Mouse (Mus musculus): ENCODE data around the gene Renbp. TPM values are rescaled to one million over a fixed set of nuclear protein-coding genes. Genes with fewer than 3 reads are reported as not detected.

Gene Renbp
- polyA plus RNA-seq, 1 experiment from 2014 or later: 14.9 TPM

GRCm38 (mm10) chrX:73954988-73955387, 24.3 kb upstream of the Renbp start:
- Histone ChIP-seq H3K27me3 (no peaks in the 10 kb centered on the region), H3K4me3 (no peak overlapping the region), H3K4me2 (replicated peaks) (no peak overlapping the region), H3K9me3 (no peaks in the 10 kb centered on the region), H3K4me1 (no peaks in the 10 kb centered on the region), H3K36me3 (peaks cover 87% of the 10 kb centered on the region), H3K27ac (replicated peaks) (no peak overlapping the region), H3K9ac (replicated peaks) (no peak overlapping the region)
- WGBS: 91% methylated on average over 6 of the region's 6 CpGs
- ATAC-seq (ENCODE audit: low FRiP score, low read depth): no peak

GRCm38 (mm10) chrX:73952603-73953002, 22.0 kb upstream of the Renbp start:
- H3K27ac ChIP-seq (replicated peaks): no peak overlapping the region
- H3K4me2 ChIP-seq (replicated peaks): no peak overlapping the region
- 91% methylated on average over 5 of the region's 5 CpGs for WGBS
- no peaks in the 10 kb centered on the region for H3K27me3 ChIP-seq
- no peaks in the 10 kb centered on the region for H3K9me3 ChIP-seq
- H3K4me3 ChIP-seq: no peak overlapping the region
- no peak overlapping the region for H3K9ac ChIP-seq (replicated peaks)
- no peak for ATAC-seq (ENCODE audit: low FRiP score, low read depth)
- no peaks in the 10 kb centered on the region for H3K4me1 ChIP-seq
- H3K36me3 ChIP-seq: peaks cover 91% of the 10 kb centered on the region

- Histone ChIP-seq H3K9me3 (no peaks in the 10 kb centered on the region), H3K9ac (replicated peaks) (no peak overlapping the region), H3K27ac (replicated peaks) (no peak overlapping the region), H3K4me2 (replicated peaks) (no peak overlapping the region), H3K4me1 (no peaks in the 10 kb centered on the region), H3K27me3 (no peaks in the 10 kb centered on the region), H3K4me3 (no peak overlapping the region), H3K36me3 (peaks cover 96% of the 10 kb centered on the region)
- 93% methylated on average over 9 of the region's 10 CpGs for WGBS
- no peak for ATAC-seq (ENCODE audit: low FRiP score, low read depth)
These were observed 18.7 kb upstream of the Renbp start for GRCm38 (mm10) chrX:73949341-73949740.

- H3K4me2 ChIP-seq (replicated peaks): no peak overlapping the region
- H3K9me3 ChIP-seq: no peaks in the 10 kb centered on the region
- no peak overlapping the region for H3K27ac ChIP-seq (replicated peaks)
- peak; percentile 59; the same call in 1 of the 2 replicates for ATAC-seq (ENCODE audit: low FRiP score, low read depth)
- WGBS: 34% methylated on average over 4 of the region's 4 CpGs
- no peaks in the 10 kb centered on the region for H3K4me1 ChIP-seq
- H3K36me3 ChIP-seq: peaks cover 96% of the 10 kb centered on the region
- H3K27me3 ChIP-seq: no peaks in the 10 kb centered on the region
- H3K9ac ChIP-seq (replicated peaks): no peak overlapping the region
- H3K4me3 ChIP-seq: no peak overlapping the region
These were observed 18.0 kb upstream of the Renbp start for GRCm38 (mm10) chrX:73948647-73949046.

GRCm38 (mm10) chrX:73946896-73947295, 16.2 kb upstream of the Renbp start:
- 94% methylated on average over 6 of the region's 6 CpGs for WGBS
- Histone ChIP-seq H3K9me3 (no peaks in the 10 kb centered on the region), H3K27ac (replicated peaks) (no peak overlapping the region), H3K4me2 (replicated peaks) (no peak overlapping the region), H3K9ac (replicated peaks) (no peak overlapping the region), H3K4me1 (no peaks in the 10 kb centered on the region), H3K27me3 (no peaks in the 10 kb centered on the region), H3K36me3 (peaks cover 92% of the 10 kb centered on the region), H3K4me3 (no peak overlapping the region)
- no peak for ATAC-seq (ENCODE audit: low FRiP score, low read depth)

- Histone ChIP-seq H3K9me3 (no peaks in the 10 kb centered on the region), H3K27ac (replicated peaks) (no peak overlapping the region), H3K4me2 (replicated peaks) (no peak overlapping the region), H3K4me1 (no peaks in the 10 kb centered on the region), H3K4me3 (no peak overlapping the region), H3K9ac (replicated peaks) (no peak overlapping the region), H3K27me3 (no peaks in the 10 kb centered on the region), H3K36me3 (peaks cover 56% of the 10 kb centered on the region)
- WGBS: 89% methylated on average over 2 of the region's 2 CpGs
- no peak for ATAC-seq (ENCODE audit: low FRiP score, low read depth)
These were observed 11.6 kb upstream of the Renbp start for GRCm38 (mm10) chrX:73942294-73942693.

GRCm38 (mm10) chrX:73941860-73942259, 11.2 kb upstream of the Renbp start:
- H3K36me3 ChIP-seq: peaks cover 52% of the 10 kb centered on the region
- no peak for ATAC-seq (ENCODE audit: low FRiP score, low read depth)
- H3K27me3 ChIP-seq: no peaks in the 10 kb centered on the region
- WGBS: 83% methylated on average over 2 of the region's 2 CpGs
- H3K9me3 ChIP-seq: no peaks in the 10 kb centered on the region
- no peak overlapping the region for H3K4me3 ChIP-seq
- no peak overlapping the region for H3K9ac ChIP-seq (replicated peaks)
- no peaks in the 10 kb centered on the region for H3K4me1 ChIP-seq
- no peak overlapping the region for H3K27ac ChIP-seq (replicated peaks)
- no peak overlapping the region for H3K4me2 ChIP-seq (replicated peaks)

- ATAC-seq (ENCODE audit: low FRiP score, low read depth): no peak
- Histone ChIP-seq H3K4me3 (no peak overlapping the region), H3K27ac (replicated peaks) (no peak overlapping the region), H3K9me3 (no peaks in the 10 kb centered on the region), H3K27me3 (no peaks in the 10 kb centered on the region), H3K4me2 (replicated peaks) (no peak overlapping the region), H3K9ac (replicated peaks) (no peak overlapping the region), H3K36me3 (no peaks in the 10 kb centered on the region), H3K4me1 (no peaks in the 10 kb centered on the region)
- WGBS: 76% methylated on average over 2 of the region's 2 CpGs
These were observed 1.2 kb upstream of the Renbp start for GRCm38 (mm10) chrX:73931871-73932270.

- H3K9ac ChIP-seq (replicated peaks): peak overlapping the region; percentile 51
- no peak for ATAC-seq (ENCODE audit: low FRiP score, low read depth)
- H3K27me3 ChIP-seq: no peaks in the 10 kb centered on the region
- peaks cover 21% of the 10 kb centered on the region; the same call in 1 of the 2 replicates for H3K36me3 ChIP-seq
- H3K4me3 ChIP-seq: peak overlapping the region; percentile 58
- peak overlapping the region; percentile 68; the same call in 1 of the 2 replicates for H3K27ac ChIP-seq (replicated peaks)
- 75% methylated on average over 8 of the region's 8 CpGs for WGBS
- no peaks in the 10 kb centered on the region for H3K9me3 ChIP-seq
- H3K4me2 ChIP-seq (replicated peaks): peak overlapping the region; percentile 65
- peaks cover 7% of the 10 kb centered on the region for H3K4me1 ChIP-seq
These were observed 8.1 kb downstream of the Renbp start for GRCm38 (mm10) chrX:73922550-73922882.

GRCm38 (mm10) chrX:73921823-73922549, 8.7 kb downstream of the Renbp start, which contains the start of the genes Arhgap4 and Naa10:
Gene Arhgap4 (minus strand): TSS chrX:73921870.
Gene Naa10 (minus strand): TSS chrX:73921944.
- H3K9ac ChIP-seq (replicated peaks): peak within 1 kb of the TSS; percentile 69
- ATAC-seq (ENCODE audit: low FRiP score, low read depth): peak; percentile 97
- H3K4me3 ChIP-seq: peak within 1 kb of the TSS; percentile 58
- peak within 1 kb of the TSS; percentile 71 for H3K27ac ChIP-seq (replicated peaks)
- 21% methylated on average over 42 of the region's 43 CpGs for WGBS
- H3K27me3 ChIP-seq: no peaks in the 10 kb centered on the region
- peaks cover 27% of the 10 kb centered on the region for H3K36me3 ChIP-seq
- H3K4me1 ChIP-seq: peaks cover 7% of the 10 kb centered on the region
- peak within 1 kb of the TSS; percentile 65 for H3K4me2 ChIP-seq (replicated peaks)
- no peaks in the 10 kb centered on the region for H3K9me3 ChIP-seq

GRCm38 (mm10) chrX:73921285-73921822, 9.3 kb downstream of the Renbp start:
- 23% methylated on average over 34 of the region's 34 CpGs for WGBS
- ATAC-seq (ENCODE audit: low FRiP score, low read depth): peak; percentile 32; the same call in 1 of the 2 replicates
- peak overlapping the region; percentile 71; the same call in 1 of the 2 replicates for H3K27ac ChIP-seq (replicated peaks)

GRCm38 (mm10) chrX:73918631-73919030, 12.0 kb downstream of the Renbp start:
- ATAC-seq (ENCODE audit: low FRiP score, low read depth): no peak
- Histone ChIP-seq H3K4me2 (replicated peaks) (no peak overlapping the region), H3K36me3 (peaks cover 28% of the 10 kb centered on the region), H3K4me3 (no peak overlapping the region), H3K9me3 (no peaks in the 10 kb centered on the region), H3K27ac (replicated peaks) (no peak overlapping the region), H3K4me1 (peaks cover 7% of the 10 kb centered on the region), H3K27me3 (no peaks in the 10 kb centered on the region), H3K9ac (replicated peaks) (no peak overlapping the region)
- WGBS: 85% methylated on average over 5 of the region's 5 CpGs

More at GRCm38 (mm10) chrX:73921285-73921822, 9.3 kb downstream of the Renbp start:
- Histone ChIP-seq H3K9me3 (no peaks in the 10 kb centered on the region), H3K4me1 (peaks cover 7% of the 10 kb centered on the region), H3K4me2 (replicated peaks) (peak overlapping the region; percentile 65), H3K9ac (replicated peaks) (peak overlapping the region; percentile 69), H3K27me3 (no peaks in the 10 kb centered on the region), H3K36me3 (peaks cover 28% of the 10 kb centered on the region), H3K4me3 (peak overlapping the region; percentile 58)
